Mouse (Mus musculus): ENCODE data around the gene Sem1.

DNA sequence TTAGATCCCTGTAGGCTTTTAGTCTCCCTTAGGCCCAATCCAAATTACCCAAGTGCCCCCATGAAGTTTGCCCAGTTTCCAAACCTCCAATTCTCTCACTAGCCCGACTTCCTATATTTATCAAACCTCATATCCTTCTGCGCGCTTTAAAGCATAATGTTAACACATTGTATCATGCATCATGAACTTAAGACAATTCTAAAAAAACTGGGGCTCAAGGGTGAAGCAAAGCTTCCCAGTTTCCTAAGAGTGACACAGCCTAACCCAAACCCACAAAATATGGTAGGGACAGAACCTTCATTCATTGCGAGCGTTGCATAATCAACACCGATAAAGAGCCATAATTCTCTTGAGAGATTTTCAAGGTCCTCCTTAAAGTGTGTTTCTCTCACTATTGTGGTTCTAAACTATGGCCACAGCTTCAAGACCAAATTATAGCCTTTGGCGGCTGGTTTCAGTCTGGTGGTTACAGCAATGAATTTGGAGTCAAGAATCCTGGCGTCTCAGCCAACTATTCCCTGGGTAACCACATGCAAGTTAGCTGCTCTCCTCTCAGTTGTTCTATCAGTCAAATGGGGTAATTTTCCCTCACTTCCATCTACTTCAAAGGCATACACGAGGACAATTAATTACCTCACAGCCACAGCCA lies 34.7 kb downstream of the Sem1 start:
- TF ChIP-seq EP300 (IDR thresholded peaks at IDR 0.05; ENCODE audit: low read depth) (no peak), CTCF (IDR thresholded peaks at IDR 0.05; ENCODE audit: low read depth) (no peak)

Measured in liver, embryonic 14.5 days (tissue).